Mouse (Mus musculus): Measurements from ENCODE around the gene Fam84a.

Fam84a gene

DNA sequence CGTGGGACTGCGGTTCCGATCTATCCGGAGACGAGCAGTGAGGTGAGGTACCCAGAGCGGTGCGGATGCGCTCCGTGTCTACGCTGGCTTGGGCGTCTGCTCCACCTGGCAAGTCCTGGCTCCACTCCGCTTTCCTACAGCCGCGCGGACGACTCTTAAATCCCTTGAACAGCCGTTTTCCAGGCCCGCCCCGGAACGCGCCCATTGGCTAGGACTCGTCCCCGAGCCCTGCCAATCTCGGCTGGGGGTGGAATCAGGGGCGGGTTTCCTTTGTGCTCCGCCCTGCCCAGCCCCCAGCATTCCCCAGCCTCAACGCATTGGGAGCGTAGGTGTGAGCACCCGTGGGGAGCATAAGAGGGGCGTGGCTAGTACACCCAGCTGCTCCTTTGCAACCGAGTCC lies at the start of gene Fam84a:
Gene Fam84a (minus strand): TSS at position 134 of the 400 bp plus-strand sequence.
- peak; percentile 85 for DNase-seq

DNA sequence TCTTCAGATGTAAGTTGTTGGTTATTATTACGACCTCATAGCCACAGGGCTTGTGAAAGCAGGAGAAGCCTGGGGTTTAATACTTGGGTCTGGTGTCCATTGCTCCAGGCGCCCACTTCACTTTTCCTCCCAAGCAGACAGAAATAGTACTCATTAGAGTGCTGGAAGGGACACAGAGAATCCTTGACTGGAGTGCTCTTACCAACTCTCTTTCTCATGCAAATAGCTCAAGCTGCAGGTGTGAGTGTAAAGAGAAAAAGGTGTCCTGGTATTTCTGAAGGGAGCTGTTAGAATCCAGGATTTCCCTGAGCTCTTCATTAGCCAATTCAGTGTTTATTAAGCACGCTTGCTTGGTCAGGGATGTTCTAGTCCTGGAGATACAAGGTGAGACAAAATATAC lies 43.6 kb upstream of the Fam84a start:
- DNase-seq: no peak

DNA sequence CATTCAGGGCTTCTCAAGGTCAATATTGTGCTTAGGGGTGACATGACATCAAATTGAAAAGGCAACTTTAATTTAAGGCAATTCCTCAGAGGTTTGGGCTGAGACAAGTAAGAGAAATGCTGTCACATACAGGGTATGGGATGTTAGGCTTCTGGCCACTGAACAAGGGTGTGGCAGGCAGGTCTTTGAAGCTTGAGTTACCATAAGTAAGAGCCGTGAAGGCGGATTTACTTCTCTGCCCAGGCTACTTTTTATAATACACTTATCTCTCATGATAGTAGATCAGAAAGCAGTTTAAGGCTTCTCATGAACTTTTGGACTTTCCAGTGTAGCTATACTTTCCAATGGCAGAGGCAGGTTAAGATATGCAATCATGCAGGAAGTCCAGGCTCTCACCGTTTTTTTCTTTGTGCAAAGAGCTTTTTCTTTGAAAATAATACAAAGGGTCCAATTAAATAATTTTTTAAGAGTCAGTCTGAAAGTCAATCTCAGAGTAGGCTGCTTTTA lies 34.9 kb upstream of the Fam84a start:
- no peak for DNase-seq

DNA sequence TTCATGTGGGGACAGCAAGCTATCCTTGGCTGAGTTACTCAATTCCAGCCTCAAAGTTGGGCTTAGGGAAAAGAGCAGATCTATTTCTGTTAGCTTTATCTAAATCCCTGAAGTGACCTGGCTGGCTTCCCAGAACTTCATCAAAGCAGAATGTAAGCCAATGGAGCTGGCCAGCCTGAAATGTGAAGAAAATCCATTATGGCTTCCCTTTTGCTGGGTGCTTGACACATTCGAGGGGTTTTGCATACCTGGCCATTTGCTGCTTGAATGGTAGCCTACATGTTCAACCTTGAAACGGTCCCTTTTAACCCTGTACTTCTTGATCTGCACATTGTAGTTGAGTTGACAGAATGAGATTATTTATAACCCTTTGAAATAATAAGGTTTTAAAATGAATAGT lies 13.9 kb upstream of the Fam84a start:
- DNase-seq: no peak

DNA sequence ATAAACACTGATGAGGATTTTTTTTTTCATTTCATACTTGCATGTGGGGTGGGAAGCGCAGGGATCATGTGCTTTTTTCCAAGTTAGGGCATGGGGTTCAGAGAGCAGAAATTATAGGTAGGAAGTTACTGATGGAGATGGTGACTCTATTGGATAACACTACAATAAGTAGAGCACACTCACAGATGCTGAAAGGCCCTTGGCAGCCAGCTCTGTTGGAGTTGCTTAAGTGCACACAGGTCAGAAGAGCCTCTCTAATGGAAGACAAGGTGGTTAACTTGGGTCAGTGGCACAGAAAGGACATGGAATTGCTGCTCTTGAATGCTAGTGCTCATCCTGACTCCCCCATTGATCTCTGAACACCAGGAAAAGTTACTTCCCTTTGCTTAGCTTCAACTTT lies 13.1 kb upstream of the Fam84a start:
- no peak for DNase-seq

DNA sequence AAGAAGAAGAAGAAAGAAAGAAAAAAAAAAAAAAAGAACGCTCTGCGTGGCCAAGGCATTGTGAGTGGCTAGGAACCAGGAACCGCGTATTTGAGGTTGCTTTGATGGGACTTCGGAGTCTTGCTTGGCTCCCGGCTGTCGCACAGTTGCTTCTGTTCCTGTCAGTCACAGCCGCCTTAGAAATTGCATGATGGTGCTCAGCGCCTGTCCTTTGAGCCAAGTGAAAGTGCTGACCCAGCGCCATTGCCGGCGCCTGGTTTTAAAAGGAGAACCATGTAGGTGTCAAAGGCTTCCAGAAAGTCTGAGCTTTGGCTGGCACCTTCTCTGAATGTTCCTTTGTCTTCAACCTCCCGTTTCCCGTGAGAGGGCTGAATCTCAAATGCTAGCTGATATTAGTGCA lies 572 bp upstream of the Fam84a start:
- DNase-seq: peak; percentile 29

DNA sequence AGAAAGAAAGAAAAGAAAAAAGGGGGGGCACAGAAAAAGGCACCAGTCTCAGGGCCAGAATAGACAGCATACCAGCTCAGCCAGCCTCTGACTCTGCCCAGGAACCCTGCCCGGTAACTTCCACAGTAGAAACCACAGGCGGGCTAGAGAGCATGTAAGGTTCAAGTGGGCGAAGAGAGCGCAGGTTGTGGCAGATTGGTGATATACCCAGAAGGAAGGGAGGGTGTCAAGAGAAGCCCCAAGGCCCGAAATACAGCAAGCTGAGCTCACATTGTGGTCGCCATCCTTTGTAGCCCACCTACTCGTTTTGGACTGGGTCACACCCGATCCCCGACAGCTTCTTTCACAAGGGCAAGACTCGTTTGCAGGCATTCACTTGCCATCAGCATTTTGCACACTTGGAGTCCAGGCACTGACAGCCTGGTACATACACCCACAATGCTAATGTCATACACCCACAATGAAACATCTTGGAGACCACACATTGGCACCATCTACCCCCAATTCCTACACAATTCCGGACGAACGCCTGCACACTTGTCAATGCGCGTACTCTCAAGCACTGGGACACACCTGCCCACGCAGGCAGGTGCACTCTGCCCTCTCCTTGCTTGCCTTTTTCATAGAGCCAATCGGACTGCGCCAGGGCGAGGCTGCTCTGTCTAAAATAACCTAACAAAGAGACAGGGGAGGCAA lies 770 bp downstream of the Fam84a start:
- peak; percentile 27 for DNase-seq

DNA sequence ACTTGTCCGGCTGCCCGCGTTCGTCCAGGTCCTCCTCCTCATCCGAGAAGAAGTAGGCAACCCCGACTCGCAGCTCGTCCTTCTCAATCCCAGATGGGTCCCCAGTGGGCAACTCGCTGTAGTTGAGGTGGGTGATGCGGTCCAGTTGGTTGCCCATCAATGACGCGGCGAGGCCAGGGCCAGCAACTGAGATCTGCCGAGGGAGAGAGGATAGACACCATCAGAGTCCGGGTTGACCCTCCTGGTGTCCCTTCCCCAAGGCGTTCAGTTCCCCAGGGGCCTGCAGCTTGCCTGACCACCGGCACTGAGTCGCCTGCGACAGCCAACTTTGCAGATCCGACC lies 1.3 kb downstream of the Fam84a start:
- peak; percentile 32 for DNase-seq

DNA sequence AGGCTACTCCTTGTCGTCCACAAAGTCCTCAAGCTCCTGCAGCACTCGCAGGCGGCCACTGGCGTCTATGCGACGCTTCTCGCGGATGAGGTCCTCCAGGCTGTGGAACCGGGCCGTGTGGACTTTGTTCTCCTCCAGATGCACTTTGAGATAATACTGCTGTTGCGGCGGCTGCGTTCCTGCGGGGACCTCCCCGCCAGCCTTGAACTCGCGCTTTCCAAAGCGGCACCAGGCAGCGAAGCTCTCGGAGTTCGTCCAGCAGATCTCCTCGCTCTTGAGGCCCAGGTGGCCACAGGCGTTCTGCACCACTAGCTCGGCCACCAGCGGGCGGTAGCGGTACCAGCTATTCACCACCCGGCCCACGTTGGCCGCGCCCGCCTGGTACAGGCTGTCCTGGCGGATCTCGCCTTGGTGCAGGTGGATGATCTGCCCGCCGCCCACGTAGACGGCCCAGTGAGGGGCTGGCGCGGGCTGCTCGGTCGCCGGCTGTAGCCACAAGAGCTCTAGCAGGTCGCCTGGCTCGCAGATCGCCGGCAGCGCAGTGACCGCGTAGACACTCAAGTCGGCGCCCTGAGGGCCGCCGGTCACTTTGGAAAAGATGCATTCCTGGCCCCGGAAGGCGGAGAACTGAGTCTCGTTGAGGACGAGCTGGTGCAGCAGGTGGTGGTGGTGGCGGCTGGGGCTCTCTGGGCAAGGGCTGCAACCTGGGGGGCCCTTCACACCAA lies 1.8 kb downstream of the Fam84a start:
- peak; percentile 66 for DNase-seq

DNA sequence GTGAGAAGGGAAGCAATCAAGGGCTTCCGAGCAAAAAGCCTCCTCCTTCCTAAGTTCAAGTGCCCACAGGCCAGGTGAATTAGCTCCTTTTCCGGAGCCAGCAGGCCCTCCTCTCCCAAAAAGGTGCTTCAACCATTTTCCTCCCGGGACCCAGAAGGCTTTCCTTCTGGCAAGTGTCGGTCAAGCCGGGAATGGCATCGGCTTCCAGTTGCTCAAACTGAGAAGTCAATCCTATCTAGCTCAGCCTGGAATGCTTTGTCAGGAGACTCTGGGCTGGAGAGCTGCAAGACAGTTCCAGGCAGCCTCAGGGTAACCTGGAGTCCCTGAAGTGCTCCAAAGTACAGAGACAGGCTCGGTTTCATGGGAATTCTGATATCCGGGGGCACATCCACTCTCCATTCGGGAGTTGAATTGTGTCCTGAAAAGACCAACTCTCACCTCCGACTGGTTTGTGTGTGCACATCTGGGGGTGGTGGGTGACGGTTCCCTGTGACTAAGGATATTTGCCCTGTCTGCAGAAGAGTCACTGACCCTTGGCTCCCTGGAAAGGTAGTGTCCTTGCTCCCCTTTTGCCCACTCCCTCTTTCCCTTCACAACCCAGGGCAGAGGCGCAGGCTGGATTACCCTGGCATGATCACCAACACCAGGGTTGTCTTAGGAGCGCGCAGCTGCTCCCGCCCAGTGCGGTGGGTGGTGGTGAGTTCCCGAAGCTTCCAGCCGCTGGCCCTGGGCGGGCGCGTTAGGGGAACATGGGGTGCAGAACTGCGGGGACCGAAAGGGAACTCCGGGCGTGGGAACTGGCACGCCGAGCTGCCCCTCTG lies 2.6 kb downstream of the Fam84a start:
- DNase-seq: peak; percentile 8

DNA sequence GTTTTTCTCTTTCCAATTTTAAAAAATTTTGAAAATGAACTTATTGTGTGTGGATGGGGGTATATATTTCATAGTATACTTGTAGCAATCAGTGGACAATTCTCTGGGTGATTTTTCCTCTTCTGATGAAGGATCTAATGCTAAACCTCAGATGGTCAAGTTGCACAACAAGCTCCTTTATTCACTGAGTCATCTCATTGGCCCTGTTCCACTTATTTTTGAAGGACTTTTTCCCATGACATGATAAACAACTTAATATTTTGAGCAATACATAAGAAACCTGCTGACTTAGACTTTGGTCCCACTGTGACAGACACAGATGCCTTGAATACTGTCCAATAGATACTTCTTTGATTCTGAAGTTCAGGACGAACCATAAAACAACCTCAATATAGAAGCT lies 14.8 kb downstream of the Fam84a start:
- no peak for DNase-seq

DNA sequence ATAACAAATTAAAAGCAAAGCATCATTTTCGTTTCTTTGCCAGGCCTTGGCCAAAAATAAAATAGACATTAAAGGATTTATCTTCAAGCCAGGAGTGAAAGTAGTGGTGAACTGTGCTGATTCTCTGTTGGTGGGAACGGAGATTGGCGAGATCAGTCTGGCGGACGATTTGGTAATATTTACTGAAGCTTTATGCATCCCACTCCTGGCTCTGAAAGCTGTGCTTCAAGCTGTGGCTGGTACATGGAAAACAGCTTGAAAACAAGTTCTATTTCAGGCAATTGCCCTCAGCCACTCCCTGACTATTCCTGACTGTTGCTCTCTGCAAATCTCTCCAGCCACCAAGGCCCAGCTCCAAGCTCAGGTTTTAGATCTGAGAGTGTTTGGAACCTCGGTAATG lies 37.1 kb downstream of the Fam84a start:
- DNase-seq: peak; percentile 4

DNA sequence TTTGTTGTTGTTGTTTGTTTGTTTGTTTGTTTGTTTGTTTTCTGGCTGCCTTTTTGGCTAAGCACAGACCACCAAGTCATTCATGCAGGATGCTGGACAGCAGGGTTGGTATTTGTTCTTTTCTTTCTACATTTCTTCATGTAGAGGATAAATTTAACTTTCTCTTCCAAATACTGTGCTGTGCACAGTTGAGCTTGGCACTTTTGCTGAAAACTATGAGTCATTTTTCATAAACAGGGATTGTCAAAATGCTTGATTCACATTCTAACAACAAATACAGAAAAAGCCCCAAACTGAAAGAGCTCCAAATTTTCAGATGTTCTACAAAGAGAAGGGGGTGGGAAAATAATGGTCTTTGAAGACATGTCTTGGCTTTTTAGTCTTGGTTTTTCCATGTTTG lies 54.9 kb downstream of the Fam84a start:
- DNase-seq: no peak

Measured in cerebellum, adult 9-11 months (tissue).